Mouse (Mus musculus) T-helper 17 cell (primary cell): Measurements from ENCODE around the gene Cul7.

ENCODE experiments used
- in situ Hi-C, 2 experiments: fragments of 300-600 bp; cut with MboI, MseI; formaldehyde crosslinking; loops; 1 replicate in 1 of 2; 2 replicates in 1 of 2; pipeline ENCODE4 v1.15.1; 2025; ENCODE audit warnings: high pct_unique_total_duplicates in 2 of 2

The Cul7 gene

DNA sequence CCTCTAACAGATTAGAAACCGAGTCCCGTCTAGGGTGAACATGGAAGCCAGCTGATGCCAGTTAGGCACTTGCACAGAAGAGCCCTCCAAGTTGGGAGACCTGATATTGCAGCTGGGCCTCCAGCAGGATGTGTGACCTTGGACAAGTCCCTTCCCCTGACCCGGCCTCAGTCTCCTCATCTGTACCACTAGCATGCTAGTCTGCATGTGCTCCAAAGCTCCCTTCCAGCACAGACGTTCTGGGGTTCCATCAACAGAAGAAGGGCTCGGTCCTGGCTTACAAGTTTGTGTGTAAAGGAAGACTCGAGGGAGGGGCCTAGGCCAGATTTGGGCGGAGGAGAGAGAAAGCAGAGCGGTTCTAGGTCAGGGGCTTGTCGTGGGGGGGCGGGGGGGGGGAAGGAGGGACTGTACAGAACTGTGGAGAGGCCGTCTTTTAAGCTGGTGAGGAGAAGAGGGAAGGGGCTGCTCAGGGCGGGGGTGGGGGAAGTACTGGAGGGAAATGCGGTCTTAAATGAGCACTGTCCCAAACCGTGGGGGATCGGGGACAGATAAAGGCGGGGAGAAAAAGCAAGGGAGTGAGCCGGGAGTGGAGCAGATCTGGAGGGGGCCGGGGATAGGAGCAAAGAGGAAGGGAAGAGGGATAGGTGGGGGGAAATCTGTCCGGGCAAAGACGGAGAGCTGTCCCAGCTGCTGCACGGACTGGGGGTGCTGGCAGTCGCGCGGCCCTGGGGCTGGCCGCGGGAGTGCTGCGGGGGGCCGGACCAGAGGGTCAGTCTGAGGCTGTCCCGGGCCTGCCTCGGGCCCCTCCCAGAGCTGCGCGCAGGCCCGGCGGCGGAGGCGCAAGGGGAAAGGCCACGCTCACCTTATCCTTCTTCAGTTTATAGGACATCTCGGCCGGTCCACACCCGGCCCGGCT, 54.1 kb downstream of the Cul7 start:
- in situ Hi-C loops: no loop called here

DNA sequence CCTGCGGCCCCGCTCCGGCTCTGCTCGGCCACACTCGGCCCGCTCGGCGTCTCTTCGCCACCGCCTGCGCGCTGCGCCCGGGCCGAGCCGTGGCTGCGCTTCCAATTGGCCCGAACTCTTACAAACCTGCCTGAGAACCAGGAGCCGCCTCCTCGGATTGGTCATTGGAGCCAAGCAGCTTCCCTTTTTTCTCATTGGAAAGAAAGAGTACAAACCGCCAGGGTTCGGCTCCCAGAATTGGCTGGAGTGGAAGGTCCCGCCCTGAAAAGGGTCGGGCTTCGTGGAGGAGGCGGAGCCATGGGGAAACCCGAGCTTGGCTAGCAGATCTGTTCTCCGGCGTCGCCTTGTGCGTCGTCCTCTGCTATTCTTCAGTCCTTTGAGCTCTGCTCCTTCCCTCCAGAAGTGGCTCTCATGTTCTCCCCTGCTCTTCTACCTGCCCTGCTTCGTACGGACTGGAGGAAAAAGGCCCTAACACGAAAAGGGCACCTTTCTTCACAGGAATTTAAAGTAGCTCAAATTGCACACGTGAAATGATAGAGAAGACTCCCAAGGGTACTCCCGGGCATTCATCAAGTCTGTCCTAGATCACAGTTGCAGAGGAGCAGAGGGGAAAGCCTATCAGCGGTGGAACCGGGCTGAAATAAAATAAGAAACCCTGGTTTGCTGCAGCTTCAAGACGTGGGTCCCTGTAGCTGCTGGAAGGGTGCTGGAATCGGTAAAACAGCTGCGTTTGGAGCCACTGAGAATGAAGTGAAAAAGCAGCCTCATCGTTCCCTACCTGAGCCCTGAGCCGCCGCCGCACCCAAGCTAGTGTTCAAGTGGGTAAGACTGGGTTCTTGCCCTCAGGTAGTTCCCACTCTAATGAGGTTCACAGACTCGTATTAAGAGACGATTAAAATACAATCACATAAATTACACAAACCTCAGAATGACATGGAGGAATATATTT, 55.0 kb downstream of the Cul7 start, which contains the start of gene Ppp2r5d:
Gene Ppp2r5d (minus strand): TSS at position 225 of the 949 bp plus-strand sequence.
- in situ Hi-C loops: no loop called here

- in situ Hi-C loops: no loop called here
Observed at GRCm38 (mm10) chr17:46706375-46707089, 56.4 kb downstream of the Cul7 start.

GRCm38 (mm10) chr17:46710959-46711597, 60.9 kb downstream of the Cul7 start, which contains the start of gene Pex6:
TSS of gene Pex6 (plus strand) at chr17:46711463.
- in situ Hi-C loops: no loop called here

DNA sequence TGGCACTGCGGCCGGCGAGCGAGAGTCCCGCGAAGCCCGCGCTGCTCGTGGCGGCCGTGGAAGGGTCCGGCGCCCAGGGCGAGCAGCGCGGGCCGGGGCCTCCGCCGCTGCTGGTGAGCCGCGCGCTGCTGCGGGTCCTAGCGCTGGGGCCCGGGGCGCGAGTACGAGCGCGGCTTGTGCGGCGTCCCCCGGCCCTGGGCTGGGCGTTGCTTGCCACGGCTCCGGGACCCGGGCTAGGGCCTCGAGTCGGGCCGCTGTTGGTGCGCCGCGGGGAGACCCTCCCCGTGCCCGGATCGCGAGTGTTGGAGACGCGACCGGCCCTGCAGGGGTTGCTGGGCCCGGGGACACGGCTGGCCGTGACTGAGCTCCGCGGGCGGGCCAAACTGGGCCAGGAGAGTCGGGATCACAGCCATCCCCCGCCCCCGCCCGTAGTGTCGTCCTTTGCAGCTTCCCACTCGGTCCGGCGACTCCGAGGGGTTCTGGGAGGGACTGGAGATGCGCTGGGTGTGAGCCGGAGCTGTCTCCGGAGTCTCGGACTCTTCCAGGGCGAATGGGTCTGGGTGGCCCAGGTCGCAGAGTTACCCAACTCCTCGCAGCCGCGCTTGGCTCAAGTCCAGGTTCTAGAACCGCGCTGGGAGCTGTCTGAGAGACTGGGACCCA, 61.6 kb downstream of the Cul7 start:
- in situ Hi-C loops: no loop called here

GRCm38 (mm10) chr17:46712442-46712841, 62.3 kb downstream of the Cul7 start:
- in situ Hi-C loops: no loop called here

DNA sequence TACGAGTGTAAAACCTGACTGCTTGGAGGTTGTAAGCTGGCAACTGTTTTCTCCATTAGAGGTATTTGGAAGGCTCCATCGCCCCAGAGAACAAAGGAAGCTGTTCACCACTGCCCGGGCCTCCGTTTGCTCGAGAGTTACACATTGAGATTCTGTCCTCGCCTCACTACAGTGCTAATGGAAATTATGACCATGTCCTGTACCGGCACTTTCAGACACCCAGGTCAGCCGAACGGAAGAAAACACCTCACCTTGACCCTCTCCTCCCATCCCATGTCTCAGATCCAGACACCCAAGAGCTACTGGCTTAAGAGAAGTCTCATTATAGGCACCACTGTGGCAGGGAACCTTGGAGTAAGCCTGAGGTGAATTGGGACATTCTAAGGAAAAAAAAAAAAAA, 63.7 kb downstream of the Cul7 start:
- in situ Hi-C loops: no loop called here
